Mouse (Mus musculus) intestine, embryonic 14.5 days (tissue): ENCODE measurements around the gene Nsa2. TPM values are rescaled to one million over a fixed set of nuclear protein-coding genes. Genes with fewer than 3 reads are reported as not detected.
A peak's percentile ranks its signal among the peaks of the same experiment; 100 is the strongest.

Experiments
- ATAC-seq: fragments of 200-750 bp; cut with Nextera tagmentation; replicated peaks from 2 replicates; pipeline ENCODE4 v1.8.0; 2017; ENCODE audit warnings: low read depth, moderate number of reproducible peaks, moderate TSS enrichment, moderate library complexity; ENCODE audit not compliant: low FRiP score, low TSS enrichment
- DNase-seq: peaks from one replicate; pipeline ENCODE4 v3.0.0-alpha.2; 2018; ENCODE audit warnings: low spot score
- H3K27ac ChIP-seq: fragments of 300-500 bp; sonication (generic); 2 replicates; pipeline ENCODE4 v1.5.1; 2014; ENCODE audit warnings: low read depth, mild to moderate bottlenecking, control low read depth
- H3K27me3 ChIP-seq: fragments of 300-500 bp; sonication (generic); replicated peaks from 2 replicates; pipeline ENCODE4 v1.6.1; 2014; ENCODE audit warnings: low read length, control low read depth; ENCODE audit not compliant: control insufficient read depth, insufficient read depth
- H3K36me3 ChIP-seq: fragments of 300-500 bp; sonication (generic); 2 replicates; pipeline ENCODE4 v1.6.1; 2014; ENCODE audit warnings: low read length, control low read depth; ENCODE audit not compliant: control insufficient read depth, insufficient read depth
- H3K4me1 ChIP-seq: fragments of 300-500 bp; sonication (generic); replicated peaks from 2 replicates; pipeline ENCODE4 v1.6.1; 2014; ENCODE audit warnings: low read length, control low read depth, mixed read lengths; ENCODE audit not compliant: control insufficient read depth, insufficient read depth
- H3K4me2 ChIP-seq: fragments of 300-500 bp; sonication (generic); 2 replicates; pipeline ENCODE4 v1.6.1; 2014; ENCODE audit warnings: low read length
- H3K4me3 ChIP-seq: fragments of 300-500 bp; sonication (generic); 2 replicates; pipeline ENCODE4 v1.5.1; 2014; ENCODE audit warnings: low read depth, low read length, control low read depth, mixed read lengths
- H3K9ac ChIP-seq: fragments of 300-500 bp; sonication (generic); 2 replicates; pipeline ENCODE4 v1.6.1; 2014; ENCODE audit warnings: mild to moderate bottlenecking, low read length
- H3K9me3 ChIP-seq: fragments of 300-500 bp; sonication (generic); 2 replicates; pipeline ENCODE4 v1.6.1; 2016; ENCODE audit warnings: low read length, control low read depth; ENCODE audit not compliant: control insufficient read depth
- whole genome bisulfite sequencing: fragments of 180-500 bp; shearing (Covaris S2); extraction: QIAGEN DNeasy Blood & Tissue Kit; methylation state at CpG from one replicate; pipeline ENCODE4 v1.1.7; 2014; 5-methylcytosine and 5-hydroxymethylcytosine counted together
- polyA plus RNA-seq: library from polyadenylated mRNA; unstranded; fragments of >200 nt; fragmentation: Nextera tagmentation; extraction: Ambion mirVana; gene quantifications from 2 replicates; pipeline ENCODE4 v1.2.1, GENCODE M21; 2014

The Nsa2 gene
- polyA plus RNA-seq, 1 experiment from 2014 or later, result 80.4 TPM

DNA sequence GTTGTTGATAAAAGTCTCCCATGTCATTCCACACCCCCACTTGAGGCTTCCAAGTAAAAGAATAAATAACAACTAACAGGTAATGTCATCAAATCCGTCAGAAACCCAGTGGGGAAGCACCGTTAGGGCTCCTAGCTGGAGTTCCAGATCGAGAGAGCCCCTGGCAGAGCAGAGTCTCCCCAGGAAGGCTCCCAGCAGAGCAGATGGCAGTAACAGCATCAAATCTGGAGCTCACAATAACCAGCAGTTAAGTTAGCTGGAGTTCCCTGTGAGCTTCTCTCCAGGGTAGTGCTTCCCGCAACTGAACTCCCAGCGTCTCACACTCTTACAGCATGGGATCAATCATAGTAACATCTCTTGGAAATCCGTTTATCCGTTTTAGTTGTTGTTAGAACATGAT lies 32.7 kb downstream of the Nsa2 start:
- no peak overlapping the region for H3K4me3 ChIP-seq
- H3K27ac ChIP-seq, result no peak overlapping the region
- no peaks in the 10 kb centered on the region for H3K4me1 ChIP-seq
- WGBS, result 78% methylated on average over 7 of the region's 7 CpGs
- no peak for ATAC-seq
- no peak overlapping the region for H3K9ac ChIP-seq
- DNase-seq, result no peak
- H3K4me2 ChIP-seq, result no peak overlapping the region
- no peaks in the 10 kb centered on the region for H3K9me3 ChIP-seq
- no peaks in the 10 kb centered on the region for H3K27me3 ChIP-seq
- no peaks in the 10 kb centered on the region for H3K36me3 ChIP-seq

DNA sequence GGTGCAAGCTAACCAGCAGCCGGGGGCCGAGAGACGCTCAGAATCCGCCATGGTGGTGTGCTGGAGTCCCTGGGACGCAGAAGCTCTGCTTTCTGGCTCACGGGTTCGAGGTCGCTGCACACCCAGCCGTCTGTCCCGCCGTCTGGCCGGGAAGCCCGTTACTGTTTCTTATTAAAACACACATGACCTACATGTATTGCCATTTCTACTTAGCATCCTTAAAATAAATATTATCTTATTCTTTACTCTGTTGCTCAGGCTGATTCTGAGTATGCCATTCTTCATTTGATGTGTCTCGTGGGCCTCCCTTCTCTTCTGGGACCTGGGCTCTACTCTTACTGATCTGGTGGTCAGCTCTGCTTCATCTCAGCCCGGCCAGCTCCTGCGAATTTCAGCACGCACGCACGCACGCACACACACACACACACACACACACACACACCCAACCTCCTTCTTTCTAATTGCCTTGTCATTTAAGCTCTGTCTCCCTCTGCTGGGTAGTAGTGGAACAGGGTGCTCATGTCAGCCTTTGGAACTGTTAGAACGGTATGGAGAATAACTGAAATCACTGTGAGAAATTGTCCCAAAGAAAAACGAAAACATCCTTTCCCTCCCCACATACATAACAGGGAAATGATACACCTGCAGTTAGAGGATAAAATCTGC lies 38.4 kb downstream of the Nsa2 start, which contains the start of gene Gm6169:
Gm6169 (minus strand) TSS at position 51 of the 666 bp plus-strand sequence.
- Histone ChIP-seq H3K9me3 (no peaks in the 10 kb centered on the region), H3K27me3 (no peaks in the 10 kb centered on the region), H3K4me1 (no peaks in the 10 kb centered on the region), H3K27ac (no peak within 1 kb of the TSS), H3K4me3 (no peak within 1 kb of the TSS), H3K4me2 (no peak within 1 kb of the TSS), H3K36me3 (0 out of 2 replicates have a peak, but pooled peaks cover 4% of the 10 kb centered on the region), H3K9ac (no peak within 1 kb of the TSS)
- ATAC-seq (no peak), DNase-seq (peak; percentile 60)
- 68% methylated on average over 22 of the region's 22 CpGs for WGBS

- H3K4me2 ChIP-seq, result no peak overlapping the region
- H3K27me3 ChIP-seq, result no peaks in the 10 kb centered on the region
- DNase-seq (no peak), ATAC-seq (no peak)
- H3K4me1 ChIP-seq, result no peaks in the 10 kb centered on the region
- H3K36me3 ChIP-seq, result 0 out of 2 replicates have a peak, but pooled peaks cover 4% of the 10 kb centered on the region
- no peak overlapping the region for H3K4me3 ChIP-seq
- H3K9me3 ChIP-seq, result no peaks in the 10 kb centered on the region
- 85% methylated on average over 4 of the region's 4 CpGs for WGBS
- no peak overlapping the region for H3K27ac ChIP-seq
- no peak overlapping the region for H3K9ac ChIP-seq
These were observed 42.0 kb downstream of the Nsa2 start for GRCm38 (mm10) chr13:97095726-97096125.

GRCm38 (mm10) chr13:97088183-97088582 lies 49.6 kb downstream of the Nsa2 start:
- H3K9me3 ChIP-seq, result no peaks in the 10 kb centered on the region
- no peak overlapping the region for H3K4me2 ChIP-seq
- 91% methylated on average over 3 of the region's 3 CpGs for WGBS
- no peak for ATAC-seq
- H3K27me3 ChIP-seq, result no peaks in the 10 kb centered on the region
- DNase-seq, result no peak
- no peak overlapping the region for H3K4me3 ChIP-seq
- H3K27ac ChIP-seq, result no peak overlapping the region
- no peaks in the 10 kb centered on the region for H3K4me1 ChIP-seq
- H3K36me3 ChIP-seq, result no peaks in the 10 kb centered on the region
- H3K9ac ChIP-seq, result no peak overlapping the region

DNA sequence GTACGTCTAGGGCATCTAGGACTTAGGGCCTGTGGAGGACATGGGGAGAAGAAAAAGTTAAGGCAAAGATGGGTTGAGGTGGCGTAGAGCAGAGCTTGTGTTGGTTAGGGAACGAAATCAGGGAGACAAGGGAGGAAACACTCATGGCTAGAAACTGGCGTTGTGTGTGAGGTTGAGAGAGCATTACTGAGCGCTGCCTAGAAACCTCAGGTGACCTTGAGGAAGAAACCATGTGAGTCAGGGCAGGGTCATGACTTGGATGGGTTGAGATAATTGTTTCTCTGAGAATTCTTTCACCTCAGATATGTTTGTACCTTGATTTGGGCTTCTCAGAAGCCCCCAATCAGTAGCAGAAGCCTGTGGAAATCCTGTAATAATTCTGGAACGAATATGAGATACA lies 50.3 kb downstream of the Nsa2 start:
- no peak for DNase-seq
- no peaks in the 10 kb centered on the region for H3K27me3 ChIP-seq
- no peak overlapping the region for H3K4me3 ChIP-seq
- H3K27ac ChIP-seq, result no peak overlapping the region
- no peak overlapping the region for H3K9ac ChIP-seq
- ATAC-seq, result no peak
- H3K4me1 ChIP-seq, result no peaks in the 10 kb centered on the region
- 94% methylated on average over 6 of the region's 6 CpGs for WGBS
- H3K4me2 ChIP-seq, result no peak overlapping the region
- H3K9me3 ChIP-seq, result no peaks in the 10 kb centered on the region
- H3K36me3 ChIP-seq, result no peaks in the 10 kb centered on the region

GRCm38 (mm10) chr13:97086316-97086715 lies 51.4 kb downstream of the Nsa2 start:
- H3K4me1 ChIP-seq, result no peaks in the 10 kb centered on the region
- no peak overlapping the region for H3K4me2 ChIP-seq
- H3K27ac ChIP-seq, result no peak overlapping the region
- H3K9ac ChIP-seq, result no peak overlapping the region
- WGBS, result 80% methylated on average over 9 of the region's 9 CpGs
- no peaks in the 10 kb centered on the region for H3K27me3 ChIP-seq
- H3K9me3 ChIP-seq, result no peaks in the 10 kb centered on the region
- no peak overlapping the region for H3K4me3 ChIP-seq
- no peak for DNase-seq
- ATAC-seq, result no peak
- H3K36me3 ChIP-seq, result no peaks in the 10 kb centered on the region

- no peaks in the 10 kb centered on the region for H3K9me3 ChIP-seq
- H3K4me3 ChIP-seq, result no peak overlapping the region
- H3K27me3 ChIP-seq, result no peaks in the 10 kb centered on the region
- H3K27ac ChIP-seq, result no peak overlapping the region
- no peak for DNase-seq
- WGBS, result 90% methylated on average over 7 of the region's 7 CpGs
- H3K9ac ChIP-seq, result no peak overlapping the region
- H3K4me1 ChIP-seq, result no peaks in the 10 kb centered on the region
- no peak overlapping the region for H3K4me2 ChIP-seq
- no peak for ATAC-seq
- no peaks in the 10 kb centered on the region for H3K36me3 ChIP-seq
These were observed 55.3 kb downstream of the Nsa2 start for GRCm38 (mm10) chr13:97082432-97082831.

GRCm38 (mm10) chr13:97080615-97081014 lies 57.1 kb downstream of the Nsa2 start:
- Histone ChIP-seq H3K36me3 (no peaks in the 10 kb centered on the region), H3K4me2 (no peak overlapping the region), H3K4me1 (no peaks in the 10 kb centered on the region), H3K27ac (no peak overlapping the region), H3K27me3 (no peaks in the 10 kb centered on the region), H3K9ac (no peak overlapping the region), H3K9me3 (no peaks in the 10 kb centered on the region), H3K4me3 (no peak overlapping the region)
- WGBS, result 89% methylated on average over 3 of the region's 3 CpGs
- DNase-seq (no peak), ATAC-seq (no peak)

- H3K4me3 ChIP-seq, result no peak overlapping the region
These were observed 57.5 kb downstream of the Nsa2 start for GRCm38 (mm10) chr13:97080201-97080600.

More at GRCm38 (mm10) chr13:97080201-97080600, 57.5 kb downstream of the Nsa2 start:
- ATAC-seq (no peak), DNase-seq (no peak)
- Histone ChIP-seq H3K27ac (no peak overlapping the region), H3K36me3 (no peaks in the 10 kb centered on the region), H3K27me3 (no peaks in the 10 kb centered on the region), H3K9me3 (no peaks in the 10 kb centered on the region), H3K9ac (no peak overlapping the region), H3K4me2 (no peak overlapping the region), H3K4me1 (no peaks in the 10 kb centered on the region)
- 76% methylated on average over 2 of the region's 2 CpGs for WGBS
